Mouse (Mus musculus) lung, postnatal 0 days (tissue): Measurements from ENCODE around the gene Ubap2l. TPM values are rescaled to one million over a fixed set of nuclear protein-coding genes. Genes with fewer than 3 reads are reported as not detected.
A peak's percentile ranks its signal among the peaks of the same experiment; 100 is the strongest.

ENCODE experiments used
- ATAC-seq: fragments of 200-750 bp; cut with Nextera tagmentation; 2 replicates; pipeline ENCODE4 v1.8.0; 2017; ENCODE audit warnings: moderate library complexity
- DNase-seq: peaks from one replicate; pipeline ENCODE4 v3.0.0-alpha.2; 2016; ENCODE audit warnings: low spot score
- H3K27ac ChIP-seq: fragments of 300-500 bp; sonication (generic); 2 replicates; pipeline ENCODE4 v1.5.1; 2014; ENCODE audit warnings: antibody characterized with exemption, mild to moderate bottlenecking, low read length, mixed read lengths
- H3K27me3 ChIP-seq: fragments of 300-500 bp; sonication (generic); replicated peaks from 2 replicates; pipeline ENCODE4 v1.6.1; 2014; ENCODE audit warnings: low read length, mixed read lengths; ENCODE audit not compliant: insufficient read depth
- H3K36me3 ChIP-seq: fragments of 300-500 bp; sonication (generic); 2 replicates; pipeline ENCODE4 v1.6.1; 2014; ENCODE audit warnings: low read length, mixed read lengths; ENCODE audit not compliant: insufficient read depth
- H3K4me1 ChIP-seq: fragments of 300-500 bp; sonication (generic); 2 replicates; pipeline ENCODE4 v1.6.1; 2014; ENCODE audit warnings: antibody characterized with exemption, low read depth, low read length, mixed read lengths; ENCODE audit not compliant: insufficient read depth
- H3K4me2 ChIP-seq: fragments of 300-500 bp; sonication (generic); replicated peaks from 2 replicates; pipeline ENCODE4 v1.6.1; 2014; ENCODE audit warnings: low read depth, mild to moderate bottlenecking, low read length, moderate library complexity, mixed read lengths
- H3K4me3 ChIP-seq: fragments of 300-500 bp; sonication (generic); 2 replicates; pipeline ENCODE4 v1.5.1; 2014; ENCODE audit warnings: low read depth, low read length
- H3K9ac ChIP-seq: fragments of 300-500 bp; sonication (generic); replicated peaks from 2 replicates; pipeline ENCODE4 v1.6.1; 2014; ENCODE audit warnings: low read depth, mild to moderate bottlenecking
- H3K9me3 ChIP-seq: fragments of 300-500 bp; sonication (generic); 2 replicates; pipeline ENCODE4 v1.6.1; 2016; ENCODE audit warnings: low read length, mixed read lengths
- CTCF ChIP-seq: IDR thresholded peaks from 2 replicates; pipeline ENCODE4 v1.5.1; 2016; ENCODE audit warnings: antibody characterized with exemption, mild to moderate bottlenecking
- EP300 ChIP-seq: IDR thresholded peaks from 2 replicates; pipeline ENCODE4 v1.6.1; 2016; ENCODE audit warnings: antibody characterized with exemption, mild to moderate bottlenecking, control low read depth
- WGBS: fragments of 180-500 bp; shearing (Covaris S2); extraction: QIAGEN DNeasy Blood & Tissue Kit; methylation state at CpG from one replicate; pipeline ENCODE4 v1.1.7; 2014; 5-methylcytosine and 5-hydroxymethylcytosine counted together
- polyA plus RNA-seq: library from polyadenylated mRNA; unstranded; fragments of >200 nt; fragmentation: Nextera tagmentation; extraction: Ambion mirVana; gene quantifications from 2 replicates; pipeline ENCODE4 v1.2.1, GENCODE M21; 2015

The Ubap2l gene
- polyA plus RNA-seq, 1 experiment from 2014 or later, result 101 TPM

DNA sequence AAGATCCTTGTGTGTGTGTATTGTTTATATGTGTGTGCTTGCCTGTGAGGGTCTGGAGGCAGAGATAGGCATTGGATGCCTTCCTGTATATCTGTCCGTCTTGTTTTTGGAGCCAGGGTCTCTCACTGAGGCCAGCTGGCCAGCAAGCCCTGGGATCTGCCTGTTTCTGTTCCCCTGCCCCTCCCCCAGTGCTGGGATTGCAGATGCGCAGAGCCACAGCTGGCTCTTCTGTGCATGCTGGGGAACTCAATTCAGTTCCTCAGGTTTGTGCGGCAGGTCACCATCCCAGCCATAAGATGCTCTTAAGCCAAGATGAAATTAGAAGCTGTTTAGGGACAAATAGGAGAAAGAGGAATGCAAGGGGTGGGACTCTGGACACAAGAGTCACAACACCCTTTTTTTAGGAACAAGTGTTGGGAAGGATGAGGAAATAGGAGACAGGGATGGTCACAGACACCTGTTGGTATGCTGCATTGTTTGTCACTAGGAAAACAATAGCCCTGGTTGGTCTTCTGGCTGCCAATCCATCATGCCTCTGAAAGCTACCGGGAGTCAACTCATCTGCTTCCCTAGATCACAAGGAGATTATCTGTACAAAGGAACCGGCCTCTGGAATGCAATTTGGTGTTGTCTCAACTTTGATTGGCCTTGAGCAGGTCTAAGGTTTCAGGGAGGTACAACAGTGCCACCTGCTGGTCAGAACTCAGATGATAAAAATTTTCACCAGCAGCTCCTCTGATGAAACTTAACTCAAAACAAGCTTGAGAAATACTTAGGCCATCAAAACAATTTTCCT is 24.7 kb upstream of the Ubap2l start:
- DNase-seq (peak; percentile 93), ATAC-seq (no peak)
- Histone ChIP-seq H3K27me3 (no peaks in the 10 kb centered on the region), H3K9me3 (no peaks in the 10 kb centered on the region), H3K4me3 (no peak overlapping the region), H3K36me3 (no peaks in the 10 kb centered on the region), H3K4me1 (peaks cover 14% of the 10 kb centered on the region), H3K4me2 (peak overlapping the region; percentile 15; the same call in 1 of the 2 replicates), H3K27ac (0 out of 2 replicates have a peak overlapping the region, but pooled peaks have one; percentile 20), H3K9ac (no peak overlapping the region)
- 6% methylated on average over 5 of the region's 5 CpGs for WGBS
- peak; percentile 72 for TF ChIP-seq EP300
- TF ChIP-seq CTCF, result peak; percentile 83

DNA sequence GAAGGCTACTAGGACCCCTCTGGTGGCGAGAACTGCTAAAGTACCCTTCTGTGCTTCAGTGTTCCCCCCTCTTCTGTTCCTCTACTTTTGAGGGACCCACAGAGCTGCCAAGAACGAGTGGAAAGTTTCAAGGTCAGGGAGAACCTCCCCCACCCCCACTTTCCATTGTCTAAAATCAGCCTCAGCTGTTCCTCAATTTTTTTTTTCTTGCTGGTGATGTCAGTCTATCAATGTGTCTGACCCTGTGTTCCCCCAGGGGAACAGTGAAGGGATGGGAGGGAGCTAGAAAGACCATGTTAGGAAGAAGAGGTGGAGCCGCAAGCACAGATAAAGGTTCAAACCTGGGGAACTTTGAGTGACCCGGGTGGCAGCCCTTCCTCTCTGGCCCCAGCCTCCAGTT is 19.9 kb upstream of the Ubap2l start, which contains the start of gene Tpm3:
Gene Tpm3 (plus strand): TSS at position 356 of the 400 bp plus-strand sequence.
- H3K4me2 ChIP-seq, result no peak within 1 kb of the TSS
- H3K27me3 ChIP-seq, result no peaks in the 10 kb centered on the region
- no peaks in the 10 kb centered on the region for H3K9me3 ChIP-seq
- DNase-seq, result no peak
- H3K9ac ChIP-seq, result no peak within 1 kb of the TSS
- H3K4me3 ChIP-seq, result no peak within 1 kb of the TSS
- no peaks in the 10 kb centered on the region for H3K36me3 ChIP-seq
- H3K27ac ChIP-seq, result no peak within 1 kb of the TSS
- no peak for ATAC-seq
- 58% methylated on average over 4 of the region's 4 CpGs for WGBS
- no peaks in the 10 kb centered on the region for H3K4me1 ChIP-seq
- TF ChIP-seq EP300 (no peak), CTCF (no peak)

DNA sequence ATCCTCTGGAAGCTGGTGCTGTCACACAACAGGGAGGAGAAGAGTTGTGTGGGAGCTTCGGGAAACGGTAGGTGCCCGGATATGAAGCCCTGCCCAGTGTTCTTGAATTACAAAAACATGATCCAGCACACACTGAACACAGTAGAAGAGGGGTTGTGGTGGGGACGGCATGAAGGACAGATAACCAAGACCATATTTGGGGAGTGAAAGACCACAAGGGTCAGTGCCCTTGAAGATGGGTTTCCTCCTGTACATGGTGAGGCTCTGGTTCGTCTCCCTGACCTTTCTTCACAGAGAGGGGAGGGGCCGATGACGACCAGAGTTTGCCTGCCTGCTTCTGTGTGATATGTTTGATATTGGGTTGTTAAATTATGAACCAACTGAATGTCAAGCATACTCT is 17.3 kb upstream of the Ubap2l start:
- H3K9ac ChIP-seq, result no peak overlapping the region
- no peaks in the 10 kb centered on the region for H3K4me1 ChIP-seq
- no peak for TF ChIP-seq CTCF
- TF ChIP-seq EP300, result no peak
- H3K36me3 ChIP-seq, result no peaks in the 10 kb centered on the region
- no peak overlapping the region for H3K4me2 ChIP-seq
- no peaks in the 10 kb centered on the region for H3K27me3 ChIP-seq
- no peaks in the 10 kb centered on the region for H3K9me3 ChIP-seq
- 66% methylated on average over 7 of the region's 7 CpGs for WGBS
- DNase-seq (no peak), ATAC-seq (no peak)
- no peak overlapping the region for H3K4me3 ChIP-seq
- no peak overlapping the region for H3K27ac ChIP-seq

DNA sequence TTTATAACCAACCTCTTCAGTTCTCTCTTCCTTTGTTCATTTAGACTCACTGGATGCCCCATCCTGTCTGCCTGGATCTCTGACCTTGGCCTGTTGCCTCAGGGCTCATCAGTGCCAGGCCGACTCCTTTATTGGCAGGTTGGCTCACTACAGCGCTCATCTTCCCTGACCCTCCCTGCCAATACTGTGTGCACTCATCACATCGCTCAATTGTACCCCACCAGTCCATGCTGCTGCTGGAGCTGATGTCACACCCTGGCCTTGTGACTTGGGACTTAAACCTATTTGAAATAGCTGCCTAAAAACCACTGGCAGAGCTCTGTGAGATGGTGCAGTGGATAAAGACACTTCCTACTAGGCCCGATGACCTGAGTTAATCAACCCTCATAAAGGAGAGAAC is 15.4 kb upstream of the Ubap2l start:
- DNase-seq (no peak), ATAC-seq (no peak)
- Histone ChIP-seq H3K9ac (no peak overlapping the region), H3K27me3 (no peaks in the 10 kb centered on the region), H3K27ac (no peak overlapping the region), H3K4me1 (no peaks in the 10 kb centered on the region), H3K4me3 (no peak overlapping the region), H3K36me3 (peaks cover 1% of the 10 kb centered on the region; the same call in 1 of the 2 replicates), H3K4me2 (no peak overlapping the region), H3K9me3 (no peaks in the 10 kb centered on the region)
- TF ChIP-seq EP300, result no peak
- WGBS, result 87% methylated on average over 4 of the region's 4 CpGs

DNA sequence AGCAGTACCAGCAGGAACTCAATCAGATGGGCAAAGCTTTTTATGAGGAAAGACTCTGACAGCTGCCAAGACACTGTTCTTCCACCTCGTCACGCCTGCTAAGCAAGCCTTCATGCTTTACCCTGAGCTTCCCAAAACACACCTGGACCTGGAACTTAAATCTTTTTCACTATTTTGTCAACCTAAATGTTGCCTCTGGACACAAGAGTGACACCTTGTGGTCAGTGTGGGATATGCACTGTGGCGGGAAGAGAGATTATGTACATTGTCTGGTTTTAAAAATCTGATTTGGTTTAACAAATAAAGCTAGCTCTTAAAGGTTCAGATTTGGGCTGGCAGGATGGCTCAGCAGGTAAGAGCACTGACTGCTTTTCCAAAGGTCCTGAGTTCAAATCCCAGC is 13.1 kb upstream of the Ubap2l start:
- Histone ChIP-seq H3K9me3 (no peaks in the 10 kb centered on the region), H3K4me3 (no peak overlapping the region), H3K27me3 (no peaks in the 10 kb centered on the region), H3K4me1 (no peaks in the 10 kb centered on the region), H3K27ac (no peak overlapping the region), H3K4me2 (no peak overlapping the region), H3K36me3 (peaks cover 7% of the 10 kb centered on the region; the same call in 1 of the 2 replicates), H3K9ac (no peak overlapping the region)
- DNase-seq (peak; percentile 65), ATAC-seq (peak; percentile 21; the same call in 1 of the 2 replicates)
- 54% methylated on average over 3 of the region's 3 CpGs for WGBS
- no peak for TF ChIP-seq EP300
- peak; percentile 88 for TF ChIP-seq CTCF

DNA sequence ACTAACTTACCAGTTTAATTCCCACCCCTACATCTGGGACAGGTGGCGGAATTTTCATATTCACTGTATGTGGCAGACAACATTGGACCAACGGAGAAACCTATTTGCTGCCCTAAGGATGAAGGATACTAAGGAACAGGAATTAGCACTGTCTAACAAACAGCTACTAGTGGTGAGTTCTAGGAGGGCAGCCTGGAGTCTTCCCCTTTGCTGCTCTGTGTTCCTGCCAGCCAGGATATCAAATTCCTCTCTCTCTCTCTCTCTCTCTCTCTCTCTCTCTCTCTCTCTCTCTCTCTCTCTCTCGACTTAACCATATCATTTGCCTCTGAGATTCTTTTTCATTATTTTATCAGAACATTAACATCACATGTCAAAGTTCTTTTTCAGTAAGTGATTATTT is 12.0 kb upstream of the Ubap2l start:
- H3K4me3 ChIP-seq, result no peak overlapping the region
- no peak overlapping the region for H3K9ac ChIP-seq
- ATAC-seq, result no peak
- H3K4me2 ChIP-seq, result no peak overlapping the region
- DNase-seq, result no peak
- H3K27ac ChIP-seq, result no peak overlapping the region
- WGBS, result 73% methylated on average over 3 of the region's 3 CpGs
- H3K36me3 ChIP-seq, result peaks cover 7% of the 10 kb centered on the region; the same call in 1 of the 2 replicates
- H3K27me3 ChIP-seq, result no peaks in the 10 kb centered on the region
- H3K9me3 ChIP-seq, result no peaks in the 10 kb centered on the region
- H3K4me1 ChIP-seq, result no peaks in the 10 kb centered on the region
- no peak for TF ChIP-seq CTCF
